Mouse (Mus musculus) liver (tissue): ENCODE data around the gene Xylt2.
A peak's percentile ranks its signal among the peaks of the same experiment; 100 is the strongest.
"Not testable (repeated sequence)": the region's sequence is repeated elsewhere in the genome, so short reads cannot be mapped to it uniquely, and the experiment has no call there.

ENCODE experiments used
- DNase-seq: peaks from one replicate; pipeline ENCODE4 v3.0.0-alpha.2; 2020; ENCODE audit warnings: mixed read lengths

Xylt2 gene

DNA sequence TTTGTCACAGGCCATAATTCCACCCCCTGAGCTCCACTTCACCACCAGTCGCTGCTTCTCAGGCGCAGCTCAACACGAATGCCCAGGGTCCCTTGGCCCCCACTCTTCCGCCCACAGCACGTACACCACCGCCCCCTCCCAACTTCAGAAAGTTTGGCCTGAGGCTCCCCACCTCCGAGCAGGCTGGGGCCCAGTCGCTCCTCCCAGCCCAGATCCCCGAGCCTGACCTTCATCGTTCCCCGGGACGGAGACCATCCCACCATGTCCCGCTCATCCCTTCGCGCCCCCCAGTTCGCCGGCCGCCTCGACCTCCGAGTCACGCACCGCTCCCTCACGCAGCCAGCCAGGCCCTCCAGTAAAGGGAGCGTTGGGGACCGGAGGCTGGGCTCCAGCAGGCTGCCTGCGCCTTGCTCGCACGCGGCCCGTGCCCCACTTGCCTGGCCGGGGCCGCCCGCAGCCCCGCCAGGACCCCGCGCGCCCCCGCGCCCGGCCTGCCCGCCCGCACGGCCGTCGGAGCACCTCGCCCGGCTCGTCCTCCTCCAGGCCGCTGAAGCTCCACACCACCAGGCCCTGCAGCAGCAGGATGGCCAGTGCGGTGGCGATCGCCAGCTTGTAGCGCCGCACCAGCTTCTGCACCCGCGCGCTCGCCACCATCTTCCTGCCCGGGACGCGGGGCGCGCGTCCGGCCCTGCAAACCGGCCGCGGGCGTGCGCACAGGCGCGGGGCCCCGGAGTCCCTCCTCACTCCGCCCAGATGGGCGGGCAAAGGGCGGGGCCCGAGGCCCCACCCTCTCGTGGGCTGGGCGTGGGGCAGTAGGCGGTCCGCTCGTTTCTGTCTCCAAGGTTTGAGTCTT lies at the start of gene Xylt2:
Xylt2 (minus strand) TSS at position 762 of the 853 bp plus-strand sequence.
- DNase-seq: peak; percentile 91

DNA sequence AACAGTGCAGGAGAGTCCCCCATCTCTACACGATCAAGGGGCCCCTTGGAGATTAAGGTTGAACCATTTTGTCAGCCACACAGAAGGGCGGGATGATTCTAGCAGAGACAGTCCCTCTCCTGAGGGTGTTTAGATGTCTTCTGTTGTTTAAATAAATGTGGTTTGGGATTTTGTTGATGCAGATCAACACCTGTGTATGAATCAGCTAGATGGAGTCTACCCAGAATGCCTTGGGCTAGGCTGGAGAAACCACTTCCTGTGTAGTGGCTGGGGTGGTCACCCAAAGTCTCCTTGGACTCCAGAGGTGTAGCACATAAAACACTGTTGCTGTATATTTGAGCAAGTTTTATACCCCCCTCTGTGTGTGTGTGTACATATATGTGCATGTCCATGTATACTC lies 41.9 kb upstream of the Xylt2 start:
- DNase-seq: no peak

DNA sequence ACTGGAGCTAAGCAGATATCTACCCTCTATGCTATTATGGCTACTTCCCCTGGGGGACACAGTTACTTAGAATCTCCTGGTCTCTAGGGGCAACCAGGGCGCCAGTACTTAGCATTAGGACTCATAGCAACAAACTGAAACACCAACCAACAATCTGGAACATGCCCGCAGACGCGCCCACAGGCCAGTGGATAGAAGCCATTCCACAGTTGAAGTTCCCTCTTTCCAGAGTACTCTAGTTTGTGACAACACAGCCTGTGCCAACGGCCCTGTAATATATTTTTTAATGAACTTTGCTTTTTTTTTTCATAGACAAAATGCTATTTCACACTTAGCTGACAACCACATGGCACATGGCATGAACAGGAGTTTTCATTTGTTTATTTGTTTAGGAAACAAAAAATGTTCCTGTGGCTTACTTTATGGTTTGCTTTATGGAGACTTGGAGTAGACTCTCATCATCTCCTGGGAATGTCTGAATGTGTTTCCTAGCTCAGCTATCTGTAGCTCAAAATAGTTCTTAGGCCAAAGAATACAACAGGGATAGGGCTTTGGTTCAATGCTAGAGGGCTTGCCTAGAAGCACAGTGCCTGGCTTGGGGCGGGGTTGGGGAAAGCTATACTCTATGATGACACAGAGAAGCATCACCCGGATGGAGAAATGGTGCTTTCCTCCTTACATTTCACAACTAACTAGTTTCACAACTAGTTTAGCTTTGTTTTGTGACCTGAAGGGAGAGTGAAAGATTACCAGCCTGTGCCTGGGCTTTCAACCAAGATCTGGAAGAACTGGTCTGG lies 41.0 kb upstream of the Xylt2 start:
- no peak for DNase-seq

DNA sequence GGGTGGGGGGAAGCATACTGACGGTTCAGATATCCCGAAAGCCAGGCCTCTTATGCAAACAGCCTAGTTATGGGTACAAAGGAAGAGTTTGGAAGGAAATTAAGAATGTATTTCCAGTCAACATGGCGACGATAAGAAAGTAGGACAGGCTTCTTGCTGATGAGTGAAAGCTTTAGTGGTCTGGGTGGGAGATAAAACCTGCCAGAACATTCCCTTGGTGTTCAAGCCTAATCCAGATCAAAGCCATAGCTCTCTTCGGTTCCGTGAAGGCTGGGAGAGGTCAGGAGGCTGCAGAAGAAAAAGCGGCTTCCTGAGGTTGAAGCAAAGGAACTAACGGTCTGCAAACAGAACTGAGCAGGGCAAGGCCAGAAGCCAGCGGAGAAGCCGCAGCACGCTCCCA lies 39.9 kb upstream of the Xylt2 start:
- DNase-seq: no peak

DNA sequence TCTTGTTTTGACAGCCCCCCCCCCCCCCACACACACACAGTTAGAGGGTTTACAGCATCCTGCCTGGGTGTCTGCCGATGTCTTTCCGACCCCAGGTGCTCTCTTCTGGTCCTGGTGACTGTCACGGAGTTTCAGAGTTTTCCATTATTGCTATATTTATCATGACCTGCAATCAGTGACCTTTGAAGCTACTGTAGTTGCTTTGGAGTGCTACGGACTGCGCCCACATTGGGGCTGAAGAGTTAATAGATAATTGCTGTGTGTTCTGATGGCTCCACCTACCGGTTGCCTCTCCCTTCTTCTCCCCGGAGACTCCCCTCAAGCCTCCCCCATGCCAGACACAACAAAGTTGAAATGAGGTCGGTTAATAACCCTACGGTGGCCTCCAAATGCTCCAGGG lies 39.4 kb upstream of the Xylt2 start:
- peak; percentile 35 for DNase-seq

DNA sequence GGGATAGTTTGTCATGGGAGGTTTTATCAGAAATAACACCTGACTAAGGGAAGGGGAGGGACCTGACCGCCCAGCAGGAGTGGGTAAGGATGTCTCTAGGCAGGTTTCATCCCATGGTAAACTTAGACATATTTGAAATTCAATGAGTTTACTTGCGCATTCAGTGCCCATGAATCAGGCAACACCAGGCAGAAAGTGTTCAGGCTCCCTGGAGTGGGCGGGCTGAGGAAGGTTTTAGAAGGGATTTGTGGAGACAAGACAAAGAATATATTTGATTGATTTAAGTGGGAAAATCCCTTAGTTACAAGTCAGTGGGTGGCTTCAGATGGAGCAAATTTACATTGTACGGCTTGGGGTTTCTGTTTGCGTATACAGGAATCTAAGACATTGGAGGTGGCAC lies 38.3 kb upstream of the Xylt2 start:
- DNase-seq: no peak

DNA sequence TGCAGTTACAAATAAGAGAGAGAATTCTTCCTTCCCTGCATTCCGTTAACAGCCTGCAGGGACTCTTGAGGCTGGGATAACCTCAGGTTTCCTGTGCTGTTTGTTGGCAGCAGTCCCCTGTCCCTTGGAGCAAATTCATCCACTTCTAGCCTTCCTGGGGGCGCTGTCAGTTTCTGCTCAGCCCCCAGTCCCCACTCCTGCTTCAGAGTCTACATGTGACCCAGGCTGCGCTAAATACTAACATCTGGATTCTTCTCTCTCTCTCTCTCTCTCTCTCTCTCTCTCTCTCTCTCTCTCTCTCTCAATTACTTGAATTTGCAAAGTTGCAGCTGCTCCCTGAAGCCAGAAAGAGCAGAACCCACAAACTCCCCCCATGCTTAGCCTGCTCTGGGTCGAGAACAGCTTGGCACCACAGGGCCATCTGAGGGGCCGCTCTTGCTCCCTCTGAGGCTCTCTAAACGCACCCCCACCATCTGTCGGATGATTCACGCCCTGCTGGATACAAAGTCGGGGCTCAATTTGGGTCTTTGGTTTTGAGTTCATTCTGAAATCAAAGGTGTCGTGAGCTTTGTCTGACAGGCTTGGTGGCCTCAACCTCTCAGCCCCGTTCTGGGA lies 36.0 kb upstream of the Xylt2 start:
- DNase-seq: no peak

DNA sequence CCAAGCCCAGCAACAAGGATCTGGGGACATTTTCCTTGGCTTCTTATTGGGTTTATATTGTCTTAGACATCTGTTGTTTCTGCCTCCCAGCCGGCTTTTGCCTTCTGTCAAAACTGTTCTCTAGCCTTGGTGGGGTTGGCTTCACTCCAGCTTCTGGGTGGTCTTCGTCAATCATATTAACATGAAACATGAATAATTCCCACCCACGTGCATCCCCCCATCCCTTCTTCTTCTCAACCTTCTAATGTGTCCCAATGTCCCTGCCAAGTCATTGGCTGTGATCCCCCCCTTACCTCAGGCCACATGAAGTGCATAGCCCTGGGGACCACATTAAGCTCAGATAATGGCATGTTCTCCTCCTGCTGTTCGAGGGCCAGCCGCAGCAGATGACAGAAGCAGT lies 27.2 kb upstream of the Xylt2 start, which contains the start of gene Gm11541:
Gm11541 (minus strand) TSS at position 28 of the 400 bp plus-strand sequence.
- DNase-seq: no peak

DNA sequence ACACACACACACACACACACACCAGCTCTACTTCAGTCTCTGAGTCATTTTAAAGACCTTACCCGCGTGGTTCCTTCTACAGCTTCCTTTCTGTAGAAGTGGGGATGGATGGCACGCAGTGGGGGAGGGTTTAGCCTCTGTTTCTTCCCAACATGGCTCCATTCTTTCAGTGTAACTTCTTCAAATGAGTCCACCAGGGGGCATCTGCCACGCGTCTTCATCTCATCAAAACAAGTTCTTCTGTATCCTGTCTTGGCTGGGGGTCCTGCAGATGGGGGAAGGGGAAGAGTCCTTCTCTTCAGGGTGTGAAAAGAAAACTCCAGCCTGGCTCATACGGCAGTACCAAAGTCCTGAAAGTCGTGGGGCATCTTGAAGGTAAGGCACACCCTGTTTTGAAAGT lies 26.7 kb upstream of the Xylt2 start:
- DNase-seq: no peak

DNA sequence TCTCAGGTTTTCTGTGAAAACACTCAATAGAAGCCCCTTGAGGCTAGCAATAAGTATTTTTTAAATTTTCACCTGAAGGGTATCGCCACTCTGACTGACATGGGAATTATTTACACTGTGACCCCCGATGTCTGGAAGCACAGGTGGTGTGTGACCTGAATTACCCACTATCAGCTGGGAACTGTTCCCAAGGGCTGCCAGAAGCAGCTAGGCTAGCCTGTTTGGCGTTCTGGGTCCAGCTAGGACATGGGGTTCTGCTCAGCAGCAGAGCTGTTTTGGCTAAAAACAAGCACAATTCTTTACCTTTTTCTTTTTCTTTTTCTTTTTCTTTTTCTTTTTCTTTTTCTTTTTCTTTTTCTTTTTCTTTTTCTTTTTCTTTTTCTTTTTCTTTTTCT lies 24.9 kb upstream of the Xylt2 start:
- DNase-seq: no peak

DNA sequence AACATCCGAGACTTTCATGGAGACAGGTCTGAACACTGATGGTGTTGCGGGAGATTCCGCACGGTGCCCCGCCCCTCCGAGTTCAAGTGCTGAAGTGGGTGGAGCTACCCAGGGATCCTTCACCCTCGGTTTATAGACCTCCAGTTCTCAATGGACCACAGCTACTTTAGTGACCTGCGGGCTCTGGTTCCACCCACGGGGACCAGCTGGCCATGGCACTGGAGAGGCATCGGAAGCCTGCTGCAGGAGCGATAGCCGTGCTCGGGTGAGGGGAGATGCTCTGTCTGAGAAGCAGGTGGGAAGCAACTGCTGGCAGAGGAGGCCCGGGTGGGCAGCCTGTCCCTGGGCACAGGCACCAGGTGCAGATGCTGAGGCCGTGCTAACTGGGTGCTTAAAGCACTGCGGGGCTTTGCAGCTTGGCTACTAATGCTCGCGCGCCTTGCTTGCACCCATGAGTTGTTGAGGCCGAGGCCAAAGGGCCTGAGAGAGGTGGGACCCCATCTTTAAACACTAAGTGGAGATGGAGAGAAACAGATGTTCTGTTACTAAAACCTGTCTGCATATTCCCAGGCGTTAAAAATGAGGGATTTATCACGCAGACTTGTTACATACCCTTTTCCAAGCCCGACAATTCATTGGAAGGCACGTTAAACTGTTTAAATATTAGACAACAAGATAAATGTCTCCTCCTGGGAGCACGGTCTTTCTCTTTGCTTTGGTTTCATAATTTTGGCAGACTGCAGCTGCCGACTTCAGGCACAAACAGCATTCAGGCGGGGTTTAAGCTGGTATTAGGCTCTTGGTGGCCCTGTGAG lies 24.3 kb upstream of the Xylt2 start:
- no peak for DNase-seq

DNA sequence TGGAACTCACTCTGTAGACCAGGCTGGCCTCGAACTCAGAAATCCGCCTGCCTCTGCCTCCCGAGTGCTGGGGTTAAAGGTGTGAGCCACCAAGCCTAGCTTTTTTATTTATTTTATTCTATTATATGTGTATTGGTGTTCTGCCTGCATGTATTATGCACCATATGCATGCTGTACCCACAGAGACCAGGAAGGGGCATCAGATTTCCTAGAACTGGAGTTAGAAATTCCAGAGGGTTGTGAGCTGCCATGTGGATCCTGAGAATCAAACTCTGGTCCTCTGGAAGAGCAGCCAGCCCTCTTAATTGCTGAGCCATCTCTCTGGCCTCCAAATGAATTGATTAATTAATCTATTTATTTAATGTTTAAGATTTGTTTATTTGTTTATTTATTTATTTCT lies 22.1 kb upstream of the Xylt2 start:
- DNase-seq: no peak

DNA sequence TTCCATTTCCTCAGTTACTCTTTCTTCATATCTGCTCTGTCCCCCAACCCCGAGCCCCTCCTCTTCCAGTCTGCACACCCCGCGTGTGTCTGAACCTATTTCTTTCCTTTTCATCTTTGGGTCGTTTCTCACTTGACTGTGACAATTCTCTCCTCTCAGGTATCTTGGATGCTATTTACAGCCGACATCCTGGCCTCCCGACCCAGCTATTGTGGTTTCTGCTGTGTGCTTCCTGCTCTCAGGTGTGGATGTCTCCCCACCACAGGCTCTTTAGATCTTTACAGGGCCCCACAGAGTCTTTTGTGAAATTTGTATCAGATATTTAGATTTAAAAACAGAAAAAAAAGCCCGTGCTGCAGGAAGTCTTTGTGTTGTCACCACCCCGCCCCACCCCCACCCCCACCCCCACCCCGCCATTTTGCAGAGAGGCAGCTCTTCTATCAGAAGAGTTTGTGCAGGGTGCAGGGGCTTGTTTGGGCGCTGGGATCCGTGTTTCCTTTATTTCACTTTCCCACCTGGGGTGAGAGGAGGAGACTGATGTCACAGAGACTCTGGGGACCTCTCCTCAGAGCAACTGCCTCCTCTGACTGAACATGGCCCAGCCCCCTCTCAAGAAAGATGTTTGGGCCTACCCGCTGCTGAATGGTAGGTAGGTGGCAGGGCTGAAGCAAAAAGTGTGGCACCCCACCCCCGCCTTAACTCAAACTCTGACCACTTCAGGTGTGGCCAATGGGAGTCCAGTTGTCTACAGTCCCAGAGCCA lies 20.6 kb upstream of the Xylt2 start:
- DNase-seq: no peak

DNA sequence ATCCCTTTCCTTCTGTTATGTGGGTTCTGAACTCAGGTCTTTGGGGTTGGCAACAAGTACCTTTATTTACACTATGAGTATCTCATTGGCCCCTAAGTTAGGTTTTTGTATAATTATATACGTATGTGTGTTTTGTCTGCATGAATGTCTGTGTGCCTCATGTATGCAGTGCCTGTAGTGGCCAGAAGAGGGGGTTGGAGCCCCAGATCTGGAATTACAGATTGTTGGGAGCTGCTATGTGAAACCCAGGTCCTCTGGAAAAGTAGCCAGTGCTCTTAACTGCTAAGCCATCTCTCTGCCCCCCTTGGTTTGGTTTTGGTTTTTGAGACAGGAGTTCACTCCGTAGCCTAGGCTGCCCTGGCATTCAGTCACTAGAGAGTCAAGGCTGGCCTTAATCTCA lies 19.8 kb upstream of the Xylt2 start:
- DNase-seq: no peak

DNA sequence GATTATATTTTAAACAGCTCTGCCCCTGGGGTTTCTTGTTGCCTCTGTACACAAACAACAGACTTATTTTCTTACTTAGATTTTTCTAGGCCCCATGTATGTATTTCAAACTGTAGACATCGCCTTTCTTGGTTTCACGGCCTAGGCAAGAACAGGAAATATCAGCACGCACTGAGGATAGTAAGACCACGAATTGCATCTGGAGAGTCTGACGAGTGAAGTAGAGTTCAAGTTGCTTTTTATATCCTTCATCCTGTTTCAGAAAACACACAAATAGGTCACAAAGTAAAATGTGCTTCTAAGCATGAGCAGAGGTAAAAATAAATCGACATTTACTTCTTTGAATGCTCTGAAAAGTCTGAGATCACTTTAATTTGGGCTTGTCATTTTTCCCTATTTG lies 18.2 kb upstream of the Xylt2 start:
- DNase-seq: no peak

DNA sequence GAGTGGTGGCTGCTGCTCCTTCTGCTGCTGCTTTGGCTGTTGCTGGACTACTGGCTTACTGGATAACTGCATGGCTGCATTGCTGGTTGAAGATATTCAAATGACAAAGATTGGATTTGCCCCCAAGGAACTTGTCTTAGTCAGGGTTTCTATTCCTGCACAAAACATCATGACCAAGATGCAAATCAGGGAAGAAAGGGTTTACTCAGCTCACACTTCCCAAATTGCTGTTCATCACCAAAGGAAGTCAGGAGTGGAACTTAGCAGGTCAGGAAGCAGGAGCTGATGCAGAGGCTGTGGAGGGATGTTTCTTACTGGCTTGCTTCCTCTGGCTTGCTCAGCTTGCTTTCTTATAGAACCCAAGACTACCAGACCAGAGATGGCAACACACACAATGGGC lies 15.2 kb upstream of the Xylt2 start:
- not testable (repeated sequence) for DNase-seq

DNA sequence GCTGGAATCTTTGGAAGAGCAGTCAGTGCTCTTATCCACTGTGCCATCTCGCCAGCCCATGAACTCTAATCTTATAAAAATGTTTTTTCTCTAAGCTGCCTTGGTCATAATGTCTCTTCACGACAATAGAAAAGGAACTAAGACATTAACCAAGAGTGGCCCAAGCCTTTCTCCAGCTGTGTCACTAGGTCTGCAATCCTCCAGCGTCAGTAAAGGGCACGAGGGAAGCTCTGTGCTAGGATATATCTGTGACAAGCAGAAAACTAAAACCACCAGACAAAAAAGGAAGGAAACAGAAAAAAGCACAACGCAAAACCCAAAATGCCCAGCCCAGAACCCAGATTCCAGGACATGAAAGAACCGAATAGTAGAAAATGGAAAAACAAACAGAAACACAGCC lies 9.9 kb upstream of the Xylt2 start:
- no peak for DNase-seq

DNA sequence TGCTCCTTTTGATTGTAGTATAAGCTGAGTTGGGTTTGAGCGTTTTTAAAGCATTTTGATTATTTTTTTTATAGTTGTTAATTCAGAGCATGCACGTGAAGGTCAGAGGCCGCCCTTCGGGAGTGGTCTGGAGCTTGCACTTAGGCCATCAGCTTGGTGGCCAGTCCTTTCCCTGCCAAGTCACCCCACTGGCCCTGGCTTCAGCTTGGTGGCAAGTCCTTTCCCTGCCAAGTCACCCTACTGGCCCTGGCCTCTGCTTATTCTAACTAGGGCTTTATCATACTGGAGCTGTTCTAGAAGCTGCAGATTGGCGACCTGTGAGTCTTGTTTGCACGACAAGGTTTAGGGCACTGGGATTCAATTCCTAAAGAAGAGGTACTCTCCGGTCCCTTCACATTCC lies 5.1 kb upstream of the Xylt2 start:
- DNase-seq: no peak

DNA sequence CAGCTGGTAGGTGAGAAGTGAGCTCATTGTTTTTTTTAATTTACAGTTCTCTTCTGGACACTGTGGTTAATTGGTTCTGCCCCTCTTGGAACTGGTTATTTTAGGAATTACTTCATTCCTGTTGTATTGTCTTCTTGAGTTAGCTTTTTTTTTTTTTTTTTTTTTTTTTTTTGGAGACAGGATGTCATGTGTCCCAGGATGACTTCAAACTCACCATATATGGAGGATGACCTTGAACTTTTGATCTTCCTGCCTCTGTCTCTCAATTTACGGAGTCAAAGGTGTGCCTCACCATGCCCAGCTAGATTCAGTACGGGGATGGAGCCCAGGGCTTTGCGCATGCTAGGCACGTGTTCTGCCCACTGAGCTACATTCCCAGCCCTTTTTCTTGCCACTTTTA lies 4.3 kb upstream of the Xylt2 start:
- DNase-seq: no peak

DNA sequence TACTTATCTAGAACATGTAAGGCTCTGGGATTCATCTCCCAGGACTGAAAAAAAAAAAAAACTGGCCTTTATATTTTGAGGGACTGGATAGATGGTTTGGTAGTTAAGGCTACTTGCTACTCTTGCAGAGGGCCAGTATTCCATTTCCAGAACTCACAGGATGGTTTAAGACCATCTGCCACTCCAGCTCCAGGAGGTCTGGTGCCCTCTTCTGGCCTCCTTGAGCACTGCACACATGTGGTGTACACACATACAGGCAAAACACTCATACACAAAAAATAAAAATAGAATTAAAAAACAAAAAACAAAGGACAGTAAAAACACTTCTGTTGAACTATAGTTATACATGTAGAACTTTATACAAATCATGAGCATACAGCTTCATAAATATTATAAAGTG lies 3.3 kb upstream of the Xylt2 start:
- no peak for DNase-seq

DNA sequence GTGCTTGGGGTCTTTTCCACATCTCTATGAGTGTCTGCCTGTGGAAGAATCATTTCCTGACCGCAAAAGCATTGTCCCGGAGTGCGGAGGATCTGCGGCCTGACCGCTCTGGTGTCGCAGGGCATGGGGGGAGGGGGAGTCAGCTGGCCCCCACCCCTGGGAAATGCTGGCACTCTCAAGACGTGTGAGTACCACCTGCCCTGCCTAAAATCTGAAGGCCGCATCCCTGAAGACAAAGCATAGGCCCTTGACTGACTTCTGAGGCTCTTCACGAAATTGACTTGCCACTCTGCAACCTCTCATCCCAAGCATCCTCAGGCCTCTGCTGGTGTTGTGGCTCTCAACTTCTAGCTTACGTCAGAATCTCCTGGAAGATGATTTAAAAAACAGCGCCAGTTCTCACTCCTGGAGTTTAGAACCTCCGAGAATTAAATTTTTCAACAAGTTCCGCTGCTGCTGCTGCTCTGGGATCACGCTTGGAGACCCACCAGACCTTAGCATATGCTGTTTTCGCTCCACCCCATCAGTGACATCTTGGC lies 361 bp upstream of the Xylt2 start:
- DNase-seq: no peak

DNA sequence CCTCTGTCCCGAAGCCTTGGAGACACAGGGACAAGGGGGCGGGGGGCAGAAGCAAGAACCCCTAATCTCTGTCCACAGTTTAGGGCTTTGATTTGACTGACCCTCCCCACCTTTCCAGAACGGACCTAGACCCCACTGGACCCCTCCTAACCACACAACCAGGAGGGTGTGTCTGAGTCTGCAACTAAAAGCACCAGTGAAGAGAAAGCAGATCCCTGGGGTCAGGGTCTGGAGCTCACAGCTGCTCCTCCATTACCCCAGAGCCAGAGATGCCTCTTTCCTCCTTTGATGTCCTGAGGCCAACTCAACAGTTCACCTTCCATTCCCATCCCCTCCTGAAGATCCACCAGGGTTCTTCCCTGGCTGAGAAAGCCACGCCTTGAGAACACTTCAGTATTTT lies 1.0 kb downstream of the Xylt2 start:
- DNase-seq: no peak
